19 mouse cellular contexts compared by ENCODE assay signal in the genomic region with DNA sequence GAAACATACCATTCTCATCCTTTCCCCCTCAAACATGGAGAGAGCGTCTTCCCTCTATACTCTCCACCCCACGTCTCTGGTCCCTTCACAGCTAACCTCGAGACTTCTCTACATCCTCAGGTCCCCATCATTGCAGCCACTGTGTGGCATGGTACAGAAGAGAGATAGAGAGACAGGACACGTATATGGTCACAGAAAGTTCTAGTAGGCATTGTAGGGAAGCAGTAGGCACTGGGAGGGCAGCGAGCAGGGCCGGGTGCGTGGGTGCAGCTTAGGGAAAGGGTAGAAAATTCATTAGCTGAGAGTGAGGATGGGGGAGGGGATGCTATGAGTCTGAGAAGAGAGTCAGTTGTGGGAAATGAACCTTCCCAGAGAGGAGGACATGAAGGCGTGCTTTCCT.
A peak's percentile ranks its signal among the peaks of the same experiment; 100 is the strongest.
DNase-seq lines count a peak whose midpoint lies in the region; ATAC-seq and TF ChIP-seq lines count a peak whose summit lies in the region.
"Had no signal": no experiment of that assay in that cellular context is flagged by ENCODE, and none has a peak within 500 bp of the region (broad histone marks: within the 10 kb centered on the region; RNA-seq: fewer than 3 reads in every experiment).

No protein-coding gene starts in this region.

- DNase-seq in heart, adult 11 months = peak; percentile 45
- peak; percentile 21 for DNase-seq in thymus, postnatal 4 days
- no peak for DNase-seq in thymus, adult 18-20 months
- DNase-seq in CH12.LX (ENCODE audit: extremely low read depth) = no peak
- DNase-seq in naive thymus-derived CD4-positive, alpha-beta T cell, adult 2 months (ENCODE audit: low read depth) = peak; percentile 47
- no peak for DNase-seq in natural killer cell, adult 2 months (ENCODE audit: low spot score in 2 of 2)
- DNase-seq in right cerebral cortex, postnatal 14 days = no peak
- DNase-seq: adrenal gland, adult 2 months; adrenal gland, postnatal 10 days; adrenal gland, postnatal 25 days; cerebellum, adult 11 months; cerebellum, adult 8-10 months; cerebellum, adult 9-11 months; forebrain, postnatal 0 days had no signal

- H3K4me2 ChIP-seq in heart, embryonic 11.5 days = no peak overlapping the region
- no peak overlapping the region for H3K4me2 ChIP-seq in CH12.LX (ENCODE audit: insufficient read depth, low read depth, poor library complexity, severe bottlenecking)
- H3K4me2 ChIP-seq: forebrain, embryonic 15.5 days had no signal

- no peaks in the 10 kb centered on the region for H3K36me3 ChIP-seq in heart, embryonic 11.5 days (ENCODE audit: control insufficient read depth, insufficient read depth, low read length)
- no peaks in the 10 kb centered on the region for H3K36me3 ChIP-seq in CH12.LX (replicated peaks in 1 of 2; ENCODE audit: control insufficient read depth in 1 of 2, insufficient read depth in 1 of 2, low read length in 1 of 2)
- H3K36me3 ChIP-seq: embryonic facial prominence, embryonic 10.5 days; embryonic facial prominence, embryonic 12.5 days; forebrain, embryonic 15.5 days had no signal

- H3K27me3 ChIP-seq in heart, embryonic 11.5 days (ENCODE audit: control insufficient read depth, insufficient read depth, low read length) = no peaks in the 10 kb centered on the region; the same call in 1 of the 2 replicates
- H3K27me3 ChIP-seq in CH12.LX (replicated peaks) = no peaks in the 10 kb centered on the region
- H3K27me3 ChIP-seq: embryonic facial prominence, embryonic 12.5 days; forebrain, embryonic 13.5 days; forebrain, embryonic 15.5 days had no signal

- H3K4me3 ChIP-seq in heart, embryonic 11.5 days (ENCODE audit: low read depth, low read length) = no peak overlapping the region
- no peak overlapping the region for H3K4me3 ChIP-seq in CH12.LX (replicated peaks in 1 of 3; ENCODE audit: low read depth in 2 of 3, low read length in 2 of 3, poor library complexity in 1 of 3)
- H3K4me3 ChIP-seq: embryonic facial prominence, embryonic 10.5 days; embryonic facial prominence, embryonic 12.5 days; forebrain, embryonic 13.5 days had no signal

- dilution Hi-C loops in CH12.LX (cut with MboI; ENCODE audit: extremely low pct_ligation_motif_present, extremely low pct_unique_long_range_greater_than_20kb, low sequenced_read_pairs) = no loop called here

- TF ChIP-seq RAD21 in CH12.LX (IDR thresholded peaks at IDR 0.05; ENCODE audit: low read depth, low read length) = no peak

- no peak for ATAC-seq in heart, embryonic 11.5 days (replicated peaks; ENCODE audit: insufficient number of reproducible peaks, low FRiP score, low TSS enrichment)
- ATAC-seq: forebrain, embryonic 13.5 days; forebrain, embryonic 15.5 days; forebrain, postnatal 0 days had no signal

- H3K9ac ChIP-seq in heart, embryonic 11.5 days (ENCODE audit: low read depth, low read length) = no peak overlapping the region
- H3K9ac ChIP-seq in CH12.LX (ENCODE audit: insufficient read depth, low read depth) = no peak overlapping the region
- H3K9ac ChIP-seq: embryonic facial prominence, embryonic 12.5 days; forebrain, embryonic 13.5 days; forebrain, embryonic 15.5 days; forebrain, postnatal 0 days had no signal

- 71% methylated on average over 8 of the region's 8 CpGs for WGBS in heart, embryonic 11.5 days (ENCODE audit: insufficient replicate concordance)

- in situ Hi-C loops in CH12.LX (cut with MboI; ENCODE audit: low pct_ligation_motif_present, low pct_unique_long_range_greater_than_20kb, low sequenced_read_pairs) = loop anchor here (10.0 to 25.0 kb wide), 2 partner anchors 73 to 380 kb away; partner anchors contain the start of gene Hdac7

- no peak for TF ChIP-seq CTCF in CH12.LX (conservative IDR thresholded peaks at IDR 0.05 in 1 of 2, IDR thresholded peaks at IDR 0.05 in 1 of 2; ENCODE audit: low read depth in 2 of 2, low read length in 2 of 2)

- no peaks in the 10 kb centered on the region for H3K79me2 ChIP-seq in CH12.LX (replicated peaks; ENCODE audit: control insufficient read depth, extremely low read depth, insufficient read depth, poor library complexity, severe bottlenecking)

- TF ChIP-seq POLR2A in CH12.LX (IDR thresholded peaks at IDR 0.05; ENCODE audit: low read depth, low read length) = no peak

- no peaks in the 10 kb centered on the region for H3K4me1 ChIP-seq in heart, embryonic 11.5 days (ENCODE audit: control insufficient read depth, insufficient read depth, low read length)
- H3K4me1 ChIP-seq in CH12.LX (ENCODE audit: control insufficient read depth in 1 of 2, insufficient read depth in 2 of 2) = peaks cover 8 to 65% of the 10 kb centered on the region in 2 experiments
- H3K4me1 ChIP-seq: forebrain, embryonic 13.5 days; forebrain, embryonic 15.5 days had no signal

- H3K9me3 ChIP-seq in heart, embryonic 11.5 days (replicated peaks; ENCODE audit: control insufficient read depth, low read length) = no peaks in the 10 kb centered on the region
- no peaks in the 10 kb centered on the region for H3K9me3 ChIP-seq in CH12.LX (replicated peaks; ENCODE audit: low read length)
- H3K9me3 ChIP-seq: embryonic facial prominence, embryonic 10.5 days; embryonic facial prominence, embryonic 12.5 days; forebrain, embryonic 13.5 days; forebrain, embryonic 15.5 days had no signal

- no peak overlapping the region for H3K27ac ChIP-seq in heart, embryonic 11.5 days (ENCODE audit: low read depth, low read length)
- no peak overlapping the region for H3K27ac ChIP-seq in CH12.LX (ENCODE audit: insufficient read depth, low read depth)
- H3K27ac ChIP-seq: embryonic facial prominence, embryonic 10.5 days; embryonic facial prominence, embryonic 12.5 days; forebrain, embryonic 13.5 days; forebrain, embryonic 15.5 days had no signal

- no peak for TF ChIP-seq EP300 in CH12.LX (IDR thresholded peaks at IDR 0.05; ENCODE audit: low read length)

TF ChIP-seq in CH12.LX, 34 proteins besides CTCF, POLR2A, EP300 and RAD21:
- TF ChIP-seq UBTF (IDR thresholded peaks at IDR 0.05; ENCODE audit: low read depth, low read length) = no peak
- no peak for TF ChIP-seq E2F4 (IDR thresholded peaks at IDR 0.05; ENCODE audit: insufficient replicate concordance, low read depth, low read length)
- 0 out of 2 replicates have a peak, but pooled peaks have one; percentile 58 for TF ChIP-seq CHD2 (IDR thresholded peaks at IDR 0.05; ENCODE audit: low read length)

Comparison
In these comparisons a context has a peak if more than half of its experiments do, and no peak if none do; other contexts are left out.
1. DNase-seq: peak in heart, adult 11 months (single experiment), thymus, postnatal 4 days (single experiment) and naive thymus-derived CD4-positive, alpha-beta T cell, adult 2 months (single experiment); none in thymus, adult 18-20 months (0 of 2), CH12.LX (single experiment), natural killer cell, adult 2 months (0 of 2) and right cerebral cortex, postnatal 14 days (single experiment).